Mouse (Mus musculus) stomach, postnatal 0 days (tissue): ENCODE results near the gene Wdr25. TPM values are rescaled to one million over a fixed set of nuclear protein-coding genes. Genes with fewer than 3 reads are reported as not detected.

Experiments used
- ATAC-seq: fragments of 200-750 bp; cut with Nextera tagmentation; 2 replicates; pipeline ENCODE4 v1.8.0; 2017; ENCODE audit not compliant: low FRiP score, low TSS enrichment
- DNase-seq: peaks from one replicate; pipeline ENCODE4 v3.0.0-alpha.2; 2016; ENCODE audit warnings: low spot score
- H3K27ac ChIP-seq: fragments of 300-500 bp; sonication (generic); replicated peaks from 2 replicates; pipeline ENCODE4 v1.5.1; 2014; ENCODE audit warnings: mild to moderate bottlenecking, control low read depth
- H3K27me3 ChIP-seq: fragments of 300-500 bp; sonication (generic); 2 replicates; pipeline ENCODE4 v1.6.1; 2014; ENCODE audit warnings: low read length; ENCODE audit not compliant: control insufficient read depth, insufficient read depth
- H3K36me3 ChIP-seq: fragments of 300-500 bp; sonication (generic); 2 replicates; pipeline ENCODE4 v1.6.1; 2014; ENCODE audit warnings: low read length, mixed read lengths; ENCODE audit not compliant: control insufficient read depth, insufficient read depth
- H3K4me1 ChIP-seq: fragments of 300-500 bp; sonication (generic); replicated peaks from 2 replicates; pipeline ENCODE4 v1.6.1; 2014; ENCODE audit warnings: antibody characterized with exemption; ENCODE audit not compliant: control insufficient read depth, insufficient read depth
- H3K4me2 ChIP-seq: fragments of 300-500 bp; sonication (generic); replicated peaks from 2 replicates; pipeline ENCODE4 v1.6.1; 2014; ENCODE audit warnings: low read depth, mild to moderate bottlenecking, control low read depth, moderate library complexity
- H3K4me3 ChIP-seq: fragments of 300-500 bp; sonication (generic); 2 replicates; pipeline ENCODE4 v1.5.1; 2014; ENCODE audit warnings: low read depth, low read length, control low read depth
- H3K9ac ChIP-seq: fragments of 300-500 bp; sonication (generic); 2 replicates; pipeline ENCODE4 v1.6.1; 2014; ENCODE audit warnings: mild to moderate bottlenecking, low read length, control low read depth, mixed read lengths
- H3K9me3 ChIP-seq: fragments of 300-500 bp; sonication (generic); 2 replicates; pipeline ENCODE4 v1.6.1; 2016; ENCODE audit warnings: low read length; ENCODE audit not compliant: control insufficient read depth
- CTCF ChIP-seq: IDR thresholded peaks from 2 replicates; pipeline ENCODE4 v1.5.1; 2016; ENCODE audit warnings: antibody characterized with exemption, low read depth, mild to moderate bottlenecking, moderate library complexity
- EP300 ChIP-seq: optimal IDR thresholded peaks from 2 replicates; pipeline ENCODE3; 2016; ENCODE audit warnings: antibody characterized with exemption
- WGBS: fragments of 180-500 bp; shearing (Covaris S2); extraction: QIAGEN DNeasy Blood & Tissue Kit; methylation state at CpG from one replicate; pipeline ENCODE4 v1.1.7; 2014; 5-methylcytosine and 5-hydroxymethylcytosine counted together
- polyA plus RNA-seq: library from polyadenylated mRNA; unstranded; fragments of >200 nt; fragmentation: Nextera tagmentation; extraction: Ambion mirVana; gene quantifications from 2 replicates; pipeline ENCODE4 v1.2.1, GENCODE M21; 2015

Gene Wdr25
- polyA plus RNA-seq, 1 experiment from 2014 or later = 3.9 TPM

GRCm38 (mm10) chr12:108901346-108901745 is 7.9 kb downstream of the Wdr25 start:
- WGBS = 25% methylated on average over 5 of the region's 5 CpGs

GRCm38 (mm10) chr12:108902940-108903339 is 9.5 kb downstream of the Wdr25 start:
- no peaks in the 10 kb centered on the region for H3K9me3 ChIP-seq
- WGBS = 20% methylated on average over 8 of the region's 8 CpGs
- H3K4me3 ChIP-seq = no peak overlapping the region
- no peaks in the 10 kb centered on the region for H3K27me3 ChIP-seq
- H3K36me3 ChIP-seq = peaks cover 2% of the 10 kb centered on the region; the same call in 1 of the 2 replicates
- ATAC-seq (peak; percentile 60; the same call in 1 of the 2 replicates), DNase-seq (peak; percentile 68)
- no peak overlapping the region for H3K9ac ChIP-seq
- TF ChIP-seq EP300 (no peak), CTCF (peak; percentile 95)
- no peak overlapping the region for H3K27ac ChIP-seq
- no peaks in the 10 kb centered on the region for H3K4me1 ChIP-seq
- no peak overlapping the region for H3K4me2 ChIP-seq

More at GRCm38 (mm10) chr12:108901346-108901745, 7.9 kb downstream of the Wdr25 start:
- H3K4me1 ChIP-seq = no peaks in the 10 kb centered on the region
- no peaks in the 10 kb centered on the region for H3K9me3 ChIP-seq
- H3K9ac ChIP-seq = no peak overlapping the region
- no peaks in the 10 kb centered on the region for H3K27me3 ChIP-seq
- no peak overlapping the region for H3K4me3 ChIP-seq
- no peak overlapping the region for H3K27ac ChIP-seq
- TF ChIP-seq EP300 (no peak), CTCF (no peak)
- H3K4me2 ChIP-seq = no peak overlapping the region
- DNase-seq (no peak), ATAC-seq (no peak)
- H3K36me3 ChIP-seq = peaks cover 2% of the 10 kb centered on the region; the same call in 1 of the 2 replicates

GRCm38 (mm10) chr12:108903600-108904275 is 10.3 kb downstream of the Wdr25 start:
- H3K27ac ChIP-seq = 0 out of 2 replicates have a peak overlapping the region, but pooled peaks have one; percentile 30

GRCm38 (mm10) chr12:108904276-108904653 is 10.8 kb downstream of the Wdr25 start:
- Histone ChIP-seq H3K4me1 (no peaks in the 10 kb centered on the region), H3K4me3 (no peak overlapping the region), H3K27ac (0 out of 2 replicates have a peak overlapping the region, but pooled peaks have one; percentile 30), H3K9me3 (no peaks in the 10 kb centered on the region), H3K36me3 (no peaks in the 10 kb centered on the region), H3K27me3 (no peaks in the 10 kb centered on the region), H3K4me2 (no peak overlapping the region), H3K9ac (no peak overlapping the region)
- TF ChIP-seq EP300 (no peak), CTCF (no peak)
- 23% methylated on average over 8 of the region's 8 CpGs for WGBS
- ATAC-seq (no peak), DNase-seq (no peak)

More at GRCm38 (mm10) chr12:108903600-108904275, 10.3 kb downstream of the Wdr25 start:
- DNase-seq = peak; percentile 57
- Histone ChIP-seq H3K4me1 (no peaks in the 10 kb centered on the region), H3K27me3 (no peaks in the 10 kb centered on the region), H3K9ac (no peak overlapping the region), H3K9me3 (no peaks in the 10 kb centered on the region), H3K4me2 (no peak overlapping the region), H3K4me3 (no peak overlapping the region), H3K36me3 (no peaks in the 10 kb centered on the region)
- 51% methylated on average over 8 of the region's 8 CpGs for WGBS
- ATAC-seq = no peak
- TF ChIP-seq EP300 (no peak), CTCF (peak; percentile 88)

GRCm38 (mm10) chr12:108905620-108906302 is 12.3 kb downstream of the Wdr25 start:
- 73% methylated on average over 14 of the region's 14 CpGs for WGBS
- H3K9me3 ChIP-seq = no peaks in the 10 kb centered on the region
- H3K27ac ChIP-seq = no peak overlapping the region
- H3K27me3 ChIP-seq = no peaks in the 10 kb centered on the region
- H3K4me3 ChIP-seq = no peak overlapping the region
- DNase-seq (no peak), ATAC-seq (no peak)
- no peaks in the 10 kb centered on the region for H3K36me3 ChIP-seq
- no peak overlapping the region for H3K4me2 ChIP-seq
- no peak overlapping the region for H3K9ac ChIP-seq
- no peaks in the 10 kb centered on the region for H3K4me1 ChIP-seq
- no peak for TF ChIP-seq EP300
- TF ChIP-seq CTCF = no peak

GRCm38 (mm10) chr12:108906398-108906797 is 13.0 kb downstream of the Wdr25 start:
- no peak overlapping the region for H3K4me2 ChIP-seq
- H3K9me3 ChIP-seq = no peaks in the 10 kb centered on the region
- H3K4me1 ChIP-seq = no peaks in the 10 kb centered on the region
- 0 out of 2 replicates have a peak overlapping the region, but pooled peaks have one; percentile 13 for H3K27ac ChIP-seq
- H3K9ac ChIP-seq = no peak overlapping the region
- DNase-seq (no peak), ATAC-seq (no peak)
- 79% methylated on average over 12 of the region's 12 CpGs for WGBS
- no peak overlapping the region for H3K4me3 ChIP-seq
- H3K36me3 ChIP-seq = no peaks in the 10 kb centered on the region
- H3K27me3 ChIP-seq = no peaks in the 10 kb centered on the region
- TF ChIP-seq EP300 (no peak), CTCF (no peak)
